Mouse (Mus musculus): Measurements from ENCODE around the gene Stx2.

Stx2 gene

GRCm38 (mm10) chr5:129008412-129008826, at the start of gene Stx2:
Gene Stx2, minus strand, starts transcription at chr5:129008574.
- peak; percentile 89 to 93 for DNase-seq

- DNase-seq: no peak
These were observed 46.4 kb upstream of the Stx2 start for GRCm38 (mm10) chr5:129054675-129055284.

- DNase-seq: no peak
These were observed 44.4 kb upstream of the Stx2 start for GRCm38 (mm10) chr5:129052636-129053355.

GRCm38 (mm10) chr5:129051910-129052309, 43.5 kb upstream of the Stx2 start:
- DNase-seq: no peak

- no peak for DNase-seq
These were observed 41.0 kb upstream of the Stx2 start for GRCm38 (mm10) chr5:129049372-129049771.

- DNase-seq: no peak
These were observed 37.5 kb upstream of the Stx2 start for GRCm38 (mm10) chr5:129045641-129046580.

- no peak for DNase-seq
These were observed 29.4 kb upstream of the Stx2 start for GRCm38 (mm10) chr5:129037739-129038138.

- DNase-seq: no peak
These were observed 28.3 kb upstream of the Stx2 start for GRCm38 (mm10) chr5:129036678-129037077.

GRCm38 (mm10) chr5:129029131-129029723, 20.9 kb upstream of the Stx2 start:
- no peak for DNase-seq

GRCm38 (mm10) chr5:129026637-129027036, 18.3 kb upstream of the Stx2 start:
- DNase-seq: no peak

GRCm38 (mm10) chr5:129026171-129026570, 17.8 kb upstream of the Stx2 start:
- no peak for DNase-seq

- DNase-seq: no peak
These were observed 17.4 kb upstream of the Stx2 start for GRCm38 (mm10) chr5:129025725-129026124.

GRCm38 (mm10) chr5:129025048-129025447, 16.7 kb upstream of the Stx2 start:
- DNase-seq: no peak

GRCm38 (mm10) chr5:129020731-129021130, 12.4 kb upstream of the Stx2 start:
- DNase-seq: peak in 1 of 2 experiments; percentile 29

GRCm38 (mm10) chr5:129020300-129020668, 11.9 kb upstream of the Stx2 start:
- no peak for DNase-seq

GRCm38 (mm10) chr5:129019497-129020299, 11.3 kb upstream of the Stx2 start, which contains the start of gene Ran:
Gene Ran, plus strand, starts transcription at chr5:129020069.
- DNase-seq: peak; percentile 93 to 94

- DNase-seq: peak in 1 of 2 experiments; percentile 9
These were observed 10.6 kb upstream of the Stx2 start for GRCm38 (mm10) chr5:129018782-129019489.

GRCm38 (mm10) chr5:129016370-129016769, 8.0 kb upstream of the Stx2 start:
- no peak for DNase-seq

- no peak for DNase-seq
These were observed 7.2 kb upstream of the Stx2 start for GRCm38 (mm10) chr5:129015540-129015939.

GRCm38 (mm10) chr5:129015020-129015419, 6.6 kb upstream of the Stx2 start:
- no peak for DNase-seq

- no peak for DNase-seq
These were observed 2.6 kb upstream of the Stx2 start for GRCm38 (mm10) chr5:129010937-129011336.
